Mouse (Mus musculus) cerebellum, adult 2 months (tissue): ENCODE measurements around the gene Gss.

Experiments
- CTCF ChIP-seq: fragments of 200-500 bp; IDR thresholded peaks from 2 replicates; pipeline ENCODE4 v1.5.1; 2011; ENCODE audit warnings: low read depth, mild to moderate bottlenecking, control low read depth, low read length, moderate library complexity, borderline replicate concordance; ENCODE audit not compliant: insufficient read depth
- POLR2A ChIP-seq: fragments of 200-500 bp; IDR thresholded peaks from 2 replicates; pipeline ENCODE4 v1.6.1; 2011; ENCODE audit warnings: low read length, control low read depth, borderline replicate concordance; ENCODE audit not compliant: insufficient read depth

DNA sequence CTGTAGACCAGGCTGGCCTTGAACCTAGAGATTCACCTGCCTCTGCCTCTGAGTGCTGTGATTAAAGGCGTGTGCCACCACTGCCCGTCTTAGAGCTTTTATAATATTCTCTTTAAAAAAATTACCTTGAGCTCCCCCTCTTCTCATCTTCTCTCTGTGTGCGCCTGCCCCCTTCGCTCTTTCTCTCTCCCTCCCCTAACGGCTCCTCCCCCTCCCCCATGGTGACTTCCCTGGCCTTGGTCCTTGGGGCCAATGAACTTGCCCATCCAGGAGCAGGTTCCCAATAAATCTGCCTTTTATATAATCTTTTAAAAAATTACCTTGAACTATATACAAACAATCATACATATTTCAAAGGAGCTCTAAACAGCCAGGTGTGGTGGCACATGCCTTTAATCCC is 9.6 kb downstream of the Gss start:
- TF ChIP-seq CTCF, result no peak
- no peak for TF ChIP-seq POLR2A
